In the genomic region with DNA sequence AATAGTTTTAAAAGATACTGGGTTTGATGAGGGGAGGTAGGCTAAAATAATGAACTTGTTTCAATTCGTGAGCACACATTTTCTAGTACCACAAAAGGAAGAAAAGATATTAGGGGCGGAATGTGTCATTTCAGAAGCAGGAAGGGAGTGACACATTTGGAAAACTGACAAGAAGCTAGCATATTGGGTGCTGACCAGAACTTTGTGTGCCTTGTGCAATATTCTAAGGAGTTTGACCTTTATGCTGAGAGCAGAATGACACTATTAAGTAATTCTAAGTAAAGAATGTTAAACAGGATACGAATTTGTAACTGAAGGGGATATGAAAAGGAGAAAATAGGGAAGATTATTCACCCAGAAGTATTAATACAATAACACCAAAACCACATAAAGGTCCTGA, we compare ENCODE assay signal across 10 mouse cellular contexts. TPM values are rescaled to one million over a fixed set of nuclear protein-coding genes. Genes with fewer than 3 reads are reported as not detected.
DNase-seq lines count a peak whose midpoint lies in the region; ATAC-seq and TF ChIP-seq lines count a peak whose summit lies in the region.
"Had no signal": no experiment of that assay in that cellular context is flagged by ENCODE, and none has a peak within 500 bp of the region (broad histone marks: within the 10 kb centered on the region; RNA-seq: fewer than 3 reads in every experiment).

No protein-coding gene starts in this region.

- ATAC-seq in heart, embryonic 14.5 days (ENCODE audit: insufficient number of reproducible peaks, insufficient read depth, low FRiP score, low read depth): no peak
- ATAC-seq in lung, embryonic 14.5 days (ENCODE audit: insufficient read depth): peak; percentile 66; the same call in 1 of the 2 replicates

- TF ChIP-seq CTCF in C2C12 (IDR thresholded peaks at IDR 0.05; ENCODE audit: control insufficient read depth, insufficient read depth, insufficient read length): no peak
- no peak for TF ChIP-seq CTCF in lung, embryonic 14.5 days (IDR thresholded peaks at IDR 0.05; ENCODE audit: low read depth)

- no peak overlapping the region for H3K4me2 ChIP-seq in heart, embryonic 14.5 days (ENCODE audit: low read length)
- H3K4me2 ChIP-seq in lung, embryonic 14.5 days: no peak overlapping the region
- H3K4me2 ChIP-seq: limb, embryonic 13.5 days had no signal

- peaks cover 0 to 17% of the 10 kb centered on the region in 2 experiments; a peak in 3 of 4 replicates for H3K4me1 ChIP-seq in heart, embryonic 14.5 days (ENCODE audit: control insufficient read depth in 2 of 2, insufficient read depth in 2 of 2, low read length in 2 of 2)
- H3K4me1 ChIP-seq in lung, embryonic 14.5 days (ENCODE audit: insufficient read depth): no peaks in the 10 kb centered on the region

- H3K4me3 ChIP-seq in C2C12 (ENCODE audit: insufficient read depth, poor library complexity, severe bottlenecking): no peak overlapping the region
- no peak overlapping the region for H3K4me3 ChIP-seq in heart, embryonic 14.5 days (ENCODE audit: control insufficient read depth in 1 of 2, insufficient read depth in 1 of 2, low read depth in 1 of 2, low read length in 2 of 2)
- no peak overlapping the region for H3K4me3 ChIP-seq in lung, embryonic 14.5 days (ENCODE audit: low read depth, low read length)
- H3K4me3 ChIP-seq: limb, embryonic 13.5 days had no signal

- H3K79me2 ChIP-seq in C2C12 (ENCODE audit: control insufficient read depth, insufficient read depth): no peaks in the 10 kb centered on the region

- H3K36me3 ChIP-seq in C2C12 (ENCODE audit: control insufficient read depth, insufficient read depth): no peaks in the 10 kb centered on the region
- H3K36me3 ChIP-seq in heart, embryonic 14.5 days (ENCODE audit: control insufficient read depth, insufficient read depth, low read length): no peaks in the 10 kb centered on the region
- H3K36me3 ChIP-seq in lung, embryonic 14.5 days (ENCODE audit: insufficient read depth): no peaks in the 10 kb centered on the region
- H3K36me3 ChIP-seq: limb, embryonic 13.5 days had no signal

- H3K9ac ChIP-seq in heart, embryonic 14.5 days (ENCODE audit: low read length): no peak overlapping the region
- H3K9ac ChIP-seq in lung, embryonic 14.5 days: no peak overlapping the region
- H3K9ac ChIP-seq: limb, embryonic 13.5 days had no signal

- peak overlapping the region; percentile 44 to 67; a peak in 3 of 4 replicates for H3K27ac ChIP-seq in heart, embryonic 14.5 days (replicated peaks in 1 of 2; ENCODE audit: control insufficient read depth in 1 of 2, insufficient read depth in 1 of 2, low read depth in 2 of 2, low read length in 2 of 2)
- H3K27ac ChIP-seq in lung, embryonic 14.5 days (ENCODE audit: low read depth): no peak overlapping the region
- H3K27ac ChIP-seq: limb, embryonic 13.5 days had no signal

- H3K27me3 ChIP-seq in C2C12 (ENCODE audit: control insufficient read depth, insufficient read depth, insufficient read length): no peaks in the 10 kb centered on the region
- H3K27me3 ChIP-seq in heart, embryonic 14.5 days (ENCODE audit: control insufficient read depth, insufficient read depth, low read length): no peaks in the 10 kb centered on the region
- no peaks in the 10 kb centered on the region for H3K27me3 ChIP-seq in lung, embryonic 14.5 days (ENCODE audit: insufficient read depth, low read length)
- H3K27me3 ChIP-seq: limb, embryonic 13.5 days had no signal

- 56% methylated on average over 3 of the region's 3 CpGs for WGBS in heart, embryonic 14.5 days
- 24% methylated on average over 3 of the region's 3 CpGs for WGBS in lung, embryonic 14.5 days

- H3K9me3 ChIP-seq in heart, embryonic 14.5 days (ENCODE audit: control insufficient read depth, low read length): no peaks in the 10 kb centered on the region
- no peaks in the 10 kb centered on the region for H3K9me3 ChIP-seq in lung, embryonic 14.5 days (ENCODE audit: low read depth, low read length)
- H3K9me3 ChIP-seq: limb, embryonic 13.5 days had no signal

- H3K79me3 ChIP-seq in C2C12 (ENCODE audit: low read depth): no peaks in the 10 kb centered on the region

- no peak overlapping the region for H3ac ChIP-seq in C2C12 (ENCODE audit: control insufficient read depth, insufficient read length, low read depth)

- DNase-seq in adrenal gland, adult (ENCODE audit: inconsistent age in 2 of 2, low spot score in 1 of 2): peak; percentile 46 to 87
- DNase-seq in adrenal gland, postnatal 25 days: no peak
- DNase-seq in lung, embryonic 14.5 days: peak; percentile 83
- no peak for DNase-seq in neural tube, embryonic 10.5 days (ENCODE audit: extremely low spot score, low spot score)
- no peak for DNase-seq in left cerebral cortex, adult 11 months (ENCODE audit: low spot score)
- DNase-seq in retina, embryonic 14.5 days (ENCODE audit: low spot score): no peak
- DNase-seq: cerebellum, adult 8-10 months had no signal

TF ChIP-seq in C2C12, 6 proteins besides CTCF, POLR2A, EP300 and RAD21:
- TF ChIP-seq USF1 (IDR thresholded peaks at IDR 0.05; ENCODE audit: low read depth): no peak
- TF ChIP-seq CEBPB (IDR thresholded peaks at IDR 0.05; ENCODE audit: low read depth): peak; percentile 25

RNA-seq across cellular contexts. Expression of a gene that starts 12.0 kb away (rescaled TPM):
- 361 and 381 TPM in 2 replicates for total RNA-seq in adrenal gland, postnatal 25 days (2021)
- 0.01 TPM for polyA plus RNA-seq in C2C12 (2012; fragmentation: generic; extraction: Trizol)
- polyA plus RNA-seq in heart, embryonic 14.5 days (2014; fragmentation: Nextera tagmentation; extraction: Ambion mirVana): 149 TPM in 2 replicates
- polyA plus RNA-seq in lung, embryonic 14.5 days (2014; fragmentation: Nextera tagmentation; extraction: Ambion mirVana): 7.6 and 9.7 TPM in 2 replicates

Comparison
In these comparisons a context has a peak if more than half of its experiments do, and no peak if none do; other contexts are left out.
1. DNase-seq: peak in adrenal gland, adult (2 of 2) and lung, embryonic 14.5 days (single experiment); none in adrenal gland, postnatal 25 days (single experiment), neural tube, embryonic 10.5 days (single experiment), left cerebral cortex, adult 11 months (single experiment) and retina, embryonic 14.5 days (single experiment).
2. RNA of a gene that starts 12.0 kb away (polyA plus RNA-seq): 149 TPM in heart, embryonic 14.5 days; 7.6 to 9.7 TPM in lung, embryonic 14.5 days and 0.01 TPM in C2C12 (single experiment); every median in the first group is over 10 times any median in the second.